In the genomic region with DNA sequence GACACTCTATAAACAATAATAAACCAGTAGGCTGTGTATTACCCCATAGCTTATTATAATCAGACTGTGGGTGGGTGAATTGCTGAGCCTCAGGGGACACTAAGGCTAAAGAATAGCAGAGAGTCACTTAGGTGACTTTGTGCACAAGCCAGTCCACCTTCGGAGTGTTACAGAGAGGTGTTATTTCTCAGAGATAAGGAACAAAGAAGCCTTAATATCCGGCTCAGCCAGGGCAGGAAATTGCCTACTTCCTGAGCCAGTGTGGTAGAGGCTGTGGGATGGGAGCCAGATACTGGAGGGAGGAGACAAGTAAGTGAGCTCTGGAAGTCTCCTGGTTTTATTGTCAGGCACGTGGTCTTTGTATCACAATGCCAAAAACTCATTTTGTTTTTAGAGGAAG, we compare ENCODE assay signal across 11 mouse cellular contexts. TPM values are rescaled to one million over a fixed set of nuclear protein-coding genes. Genes with fewer than 3 reads are reported as not detected.
DNase-seq lines count a peak whose midpoint lies in the region; ATAC-seq lines count a peak whose summit lies in the region.
"Had no signal": no experiment of that assay in that cellular context is flagged by ENCODE, and none has a peak within 500 bp of the region (broad histone marks: within the 10 kb centered on the region; RNA-seq: fewer than 3 reads in every experiment).

No protein-coding gene starts in this region.

- peak; percentile 5 for DNase-seq in fat pad, adult 2 months (ENCODE audit: extremely low read depth, low read depth, low spot score)
- DNase-seq in lung, postnatal 36 days: peak; percentile 54
- DNase-seq in layer of hippocampus, postnatal 36 days: no peak
- no peak for DNase-seq in retina, postnatal 1 day
- DNase-seq in spleen, postnatal 14 days (ENCODE audit: low spot score in 2 of 2): no peak
- DNase-seq: cerebellum, adult 2 months had no signal

- H3K4me2 ChIP-seq in intestine, embryonic 16.5 days (ENCODE audit: low read depth, low read length): no peak overlapping the region
- no peak overlapping the region for H3K4me2 ChIP-seq in intestine, embryonic 15.5 days (replicated peaks)
- H3K4me2 ChIP-seq in kidney, embryonic 14.5 days (replicated peaks; ENCODE audit: low read depth, low read length): no peak overlapping the region
- H3K4me2 ChIP-seq: hindbrain, embryonic 15.5 days had no signal

- H3K4me1 ChIP-seq in intestine, embryonic 16.5 days (ENCODE audit: control insufficient read depth, insufficient read depth, low read length): no peaks in the 10 kb centered on the region
- no peaks in the 10 kb centered on the region for H3K4me1 ChIP-seq in intestine, embryonic 15.5 days (replicated peaks)
- 0 out of 2 replicates have a peak, but pooled peaks cover 6% of the 10 kb centered on the region for H3K4me1 ChIP-seq in kidney, embryonic 14.5 days (ENCODE audit: control insufficient read depth, insufficient read depth, low read length)
- H3K4me1 ChIP-seq: hindbrain, embryonic 15.5 days had no signal

- H3K27ac ChIP-seq in intestine, embryonic 16.5 days (ENCODE audit: low read length): no peak overlapping the region
- H3K27ac ChIP-seq in intestine, embryonic 15.5 days: no peak overlapping the region
- H3K27ac ChIP-seq in kidney, embryonic 14.5 days (ENCODE audit: low read depth, low read length): no peak overlapping the region
- H3K27ac ChIP-seq: hindbrain, embryonic 15.5 days; macrophage had no signal

- no peak overlapping the region for H3K9ac ChIP-seq in intestine, embryonic 16.5 days (ENCODE audit: low read depth, low read length)
- H3K9ac ChIP-seq in intestine, embryonic 15.5 days: no peak overlapping the region
- no peak overlapping the region for H3K9ac ChIP-seq in kidney, embryonic 14.5 days (ENCODE audit: low read depth, low read length)
- H3K9ac ChIP-seq: hindbrain, embryonic 15.5 days had no signal

- WGBS in intestine, embryonic 16.5 days: 9% methylated on average over 3 of the region's 3 CpGs
- WGBS in intestine, embryonic 15.5 days: 6% methylated on average over 3 of the region's 3 CpGs
- WGBS in kidney, embryonic 14.5 days: 9% methylated on average over 3 of the region's 3 CpGs

- H3K36me3 ChIP-seq in intestine, embryonic 16.5 days (ENCODE audit: control insufficient read depth, insufficient read depth, low read length): no peaks in the 10 kb centered on the region
- H3K36me3 ChIP-seq in intestine, embryonic 15.5 days: no peaks in the 10 kb centered on the region
- H3K36me3 ChIP-seq in kidney, embryonic 14.5 days (ENCODE audit: control insufficient read depth, insufficient read depth, low read length): no peaks in the 10 kb centered on the region
- H3K36me3 ChIP-seq: hindbrain, embryonic 15.5 days had no signal

- no peak overlapping the region for H3K4me3 ChIP-seq in intestine, embryonic 16.5 days (ENCODE audit: low read length)
- no peak overlapping the region for H3K4me3 ChIP-seq in intestine, embryonic 15.5 days (replicated peaks)
- no peak overlapping the region for H3K4me3 ChIP-seq in kidney, embryonic 14.5 days (ENCODE audit: low read length)
- H3K4me3 ChIP-seq: hindbrain, embryonic 15.5 days had no signal

- peak; percentile 50; the same call in 1 of the 2 replicates for ATAC-seq in intestine, embryonic 16.5 days
- no peak for ATAC-seq in intestine, embryonic 15.5 days
- 0 out of 2 replicates have a peak, but pooled peaks have one; percentile 57 for ATAC-seq in kidney, embryonic 14.5 days (ENCODE audit: low FRiP score, low TSS enrichment)

- no peaks in the 10 kb centered on the region for H3K9me3 ChIP-seq in intestine, embryonic 16.5 days (ENCODE audit: control insufficient read depth, low read length)
- H3K9me3 ChIP-seq in intestine, embryonic 15.5 days: no peaks in the 10 kb centered on the region
- no peaks in the 10 kb centered on the region for H3K9me3 ChIP-seq in kidney, embryonic 14.5 days (ENCODE audit: control insufficient read depth, low read length)
- H3K9me3 ChIP-seq: hindbrain, embryonic 15.5 days had no signal

- H3K27me3 ChIP-seq in intestine, embryonic 16.5 days (replicated peaks; ENCODE audit: control insufficient read depth, insufficient read depth, low read length): no peaks in the 10 kb centered on the region
- no peaks in the 10 kb centered on the region for H3K27me3 ChIP-seq in intestine, embryonic 15.5 days (replicated peaks)
- H3K27me3 ChIP-seq in kidney, embryonic 14.5 days (ENCODE audit: control insufficient read depth, insufficient read depth, low read length): no peaks in the 10 kb centered on the region
- H3K27me3 ChIP-seq: hindbrain, embryonic 15.5 days had no signal

RNA-seq across cellular contexts. Expression of a gene that starts 40.4 kb away (rescaled TPM):
- 15.9 and 16.6 TPM in 2 replicates for polyA plus RNA-seq in intestine, embryonic 16.5 days (2015; fragmentation: Nextera tagmentation; extraction: Ambion mirVana)
- polyA plus RNA-seq in intestine, embryonic 15.5 days (2015; fragmentation: Nextera tagmentation; extraction: Ambion mirVana): 15.1 and 17.7 TPM in 2 replicates
- 20.7 and 23.2 TPM in 2 replicates for polyA plus RNA-seq in kidney, embryonic 14.5 days (2014; fragmentation: Nextera tagmentation; extraction: Ambion mirVana)
- total RNA-seq in layer of hippocampus, postnatal 36 days (2021): 10 to 100 TPM; 11.7 to 12.8 TPM

Comparison
In these comparisons a context has a peak if more than half of its experiments do, and no peak if none do; other contexts are left out.
1. DNase-seq: peak in fat pad, adult 2 months (single experiment) and lung, postnatal 36 days (single experiment); none in layer of hippocampus, postnatal 36 days (0 of 2), retina, postnatal 1 day (single experiment) and spleen, postnatal 14 days (0 of 2).